Mouse (Mus musculus) macrophage (primary cell): ENCODE measurements at regions not wholly inside any gene's neighbourhood (a gene's known extent, or its start where the extent isn't known, plus 50 kb on each side); places are given as distances from the start of the nearest gene placed in this dataset.

ENCODE experiments used
- H3K27ac ChIP-seq: fragments of 350-480 bp; formaldehyde crosslinking; 2 replicates; pipeline ENCODE4 v1.9.0; 2021
- H3K36me3 ChIP-seq: fragments of 350-480 bp; formaldehyde crosslinking; 2 replicates; pipeline ENCODE4 v1.9.0; 2021; ENCODE audit errors: inconsistent target
- H3K4me3 ChIP-seq: fragments of 350-480 bp; formaldehyde crosslinking; 2 replicates; pipeline ENCODE4 v1.9.0; 2021; ENCODE audit errors: inconsistent target
- H3K79me2 ChIP-seq: fragments of 350-480 bp; formaldehyde crosslinking; 2 replicates; pipeline ENCODE4 v1.9.0; 2021; ENCODE audit errors: inconsistent target
- WGBS: methylation state at CpG from one replicate; pipeline ENCODE4 v1.1.7; 2026; ENCODE audit warnings: inconsistent platforms; ENCODE audit not compliant: missing documents; 5-methylcytosine and 5-hydroxymethylcytosine counted together

- H3K36me3 ChIP-seq, result no peaks in the 10 kb centered on the region
- H3K4me3 ChIP-seq, result no peak overlapping the region
- 42% methylated on average over 11 of the region's 11 CpGs for WGBS
- H3K27ac ChIP-seq, result no peak overlapping the region
- H3K79me2 ChIP-seq, result no peaks in the 10 kb centered on the region
Observed at GRCm38 (mm10) chr2:167878255-167878865, 53.5 kb upstream of the Ptpn1 start.

DNA sequence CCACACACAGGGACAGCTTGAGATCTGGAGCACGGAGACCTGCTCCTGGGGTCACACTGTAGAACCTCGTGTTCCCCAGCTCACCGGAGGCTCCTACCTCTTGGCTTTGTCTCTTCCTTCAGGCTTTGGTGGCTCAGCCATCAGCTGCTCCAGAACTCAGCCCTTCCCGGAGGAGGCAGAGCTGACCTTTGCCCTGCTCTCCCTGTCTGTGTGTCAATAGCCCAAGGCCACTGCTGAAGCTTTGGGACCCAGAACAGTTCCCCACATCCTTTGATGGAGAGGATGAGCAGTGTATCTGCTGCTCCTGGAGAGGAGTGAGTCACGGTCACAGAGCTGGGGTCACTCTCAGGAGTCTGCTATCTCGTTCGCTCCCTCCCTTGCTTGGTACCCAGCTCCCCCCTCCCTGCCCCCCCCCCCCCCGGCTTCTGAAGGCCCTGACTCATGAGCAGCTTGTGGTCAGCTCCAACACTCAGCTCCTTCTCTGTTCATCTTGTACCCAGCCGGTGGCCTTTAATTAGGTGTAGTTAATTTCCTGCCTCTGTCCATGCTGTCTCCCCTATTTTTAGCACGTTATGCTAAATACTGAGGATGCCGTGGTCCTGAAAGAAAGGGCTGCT lies 54.5 kb upstream of the Ptpn1 start:
- Histone ChIP-seq H3K4me3 (no peak overlapping the region), H3K36me3 (no peaks in the 10 kb centered on the region)
- WGBS, result 59% methylated on average over 7 of the region's 11 CpGs

GRCm38 (mm10) chr2:167872507-167872906 lies 59.4 kb upstream of the Ptpn1 start:
- no peaks in the 10 kb centered on the region for H3K79me2 ChIP-seq
- WGBS, result 98% methylated on average over 4 of the region's 4 CpGs
- no peaks in the 10 kb centered on the region for H3K36me3 ChIP-seq
- no peak overlapping the region for H3K4me3 ChIP-seq
- H3K27ac ChIP-seq, result no peak overlapping the region

More for the DNA sequence above, 54.5 kb upstream of the Ptpn1 start:
- H3K79me2 ChIP-seq, result no peaks in the 10 kb centered on the region
- no peak overlapping the region for H3K27ac ChIP-seq

DNA sequence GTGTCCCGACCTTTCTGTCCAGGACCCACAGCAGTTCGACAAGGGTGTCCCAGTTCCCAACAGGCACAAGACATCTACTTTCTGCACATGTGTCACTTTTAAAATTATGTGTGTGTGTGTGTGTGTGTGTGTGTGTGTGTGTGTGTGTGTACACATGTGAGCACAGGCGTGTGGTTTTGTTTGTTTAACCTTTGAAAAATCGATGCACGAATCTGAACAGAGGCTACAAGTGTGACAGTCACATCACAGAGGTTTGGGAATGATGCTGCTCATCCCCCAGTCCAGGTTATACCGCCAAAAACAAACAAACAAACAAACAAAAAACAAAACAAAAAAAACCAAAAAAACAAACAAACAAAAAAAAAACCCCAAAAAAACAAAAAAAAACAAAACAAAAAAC lies 61.7 kb upstream of the Ptpn1 start:
- Histone ChIP-seq H3K27ac (no peak overlapping the region), H3K36me3 (no peaks in the 10 kb centered on the region), H3K79me2 (no peaks in the 10 kb centered on the region), H3K4me3 (no peak overlapping the region)
- 98% methylated on average over 5 of the region's 6 CpGs for WGBS

DNA sequence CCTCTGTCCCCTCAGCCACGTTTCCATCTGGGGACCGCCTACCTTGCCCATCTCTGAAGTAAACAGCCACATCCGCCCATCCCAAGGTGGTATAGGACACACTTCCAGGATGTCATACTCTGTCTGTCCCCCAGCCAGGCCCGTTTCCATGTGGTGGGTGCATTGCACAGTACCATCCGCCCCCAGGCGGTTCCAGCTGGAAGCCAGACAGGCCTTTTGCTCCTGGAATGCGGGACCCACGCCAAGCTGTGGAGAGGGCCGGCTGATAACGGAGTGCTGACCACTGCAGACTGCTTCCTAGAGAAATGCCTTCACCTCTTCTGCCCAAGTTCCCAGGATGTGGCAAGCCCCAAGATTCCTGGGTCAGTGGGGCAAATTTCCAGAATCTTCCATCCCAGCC lies 65.1 kb upstream of the Ptpn1 start:
- Histone ChIP-seq H3K4me3 (no peak overlapping the region), H3K79me2 (no peaks in the 10 kb centered on the region), H3K27ac (no peak overlapping the region), H3K36me3 (no peaks in the 10 kb centered on the region)
- WGBS, result 96% methylated on average over 10 of the region's 10 CpGs

GRCm38 (mm10) chr2:167865525-167865924 lies 66.3 kb upstream of the Ptpn1 start:
- Histone ChIP-seq H3K27ac (no peak overlapping the region), H3K36me3 (no peaks in the 10 kb centered on the region), H3K4me3 (no peak overlapping the region), H3K79me2 (no peaks in the 10 kb centered on the region)
- 94% methylated on average over 3 of the region's 3 CpGs for WGBS

GRCm38 (mm10) chr2:167864672-167865071 lies 67.2 kb upstream of the Ptpn1 start:
- Histone ChIP-seq H3K36me3 (no peaks in the 10 kb centered on the region), H3K27ac (no peak overlapping the region), H3K79me2 (no peaks in the 10 kb centered on the region), H3K4me3 (no peak overlapping the region)
- WGBS, result 94% methylated on average over 7 of the region's 7 CpGs

DNA sequence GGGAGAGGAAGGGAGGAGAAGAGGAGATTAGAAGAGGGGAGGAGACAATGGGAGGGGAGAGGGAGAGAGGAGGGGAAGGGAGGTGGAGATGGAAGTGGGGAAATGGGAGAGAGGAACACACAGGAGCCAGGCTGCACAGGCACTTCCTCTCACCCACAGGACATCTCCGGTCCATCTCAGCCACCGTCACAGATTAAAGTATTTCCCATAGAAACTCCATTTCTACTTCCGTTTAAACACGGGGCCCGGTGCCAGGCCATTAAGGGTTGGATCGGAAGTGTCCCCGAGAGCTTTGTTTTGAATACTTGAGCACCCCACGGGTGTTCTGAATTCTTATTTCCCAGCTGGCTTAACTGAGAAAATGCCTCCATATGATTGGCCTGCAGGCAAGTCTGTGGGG lies 67.6 kb upstream of the Ptpn1 start:
- H3K4me3 ChIP-seq, result no peak overlapping the region
- H3K27ac ChIP-seq, result no peak overlapping the region
- H3K36me3 ChIP-seq, result no peaks in the 10 kb centered on the region
- no peaks in the 10 kb centered on the region for H3K79me2 ChIP-seq
- 6% methylated on average over 6 of the region's 8 CpGs for WGBS

DNA sequence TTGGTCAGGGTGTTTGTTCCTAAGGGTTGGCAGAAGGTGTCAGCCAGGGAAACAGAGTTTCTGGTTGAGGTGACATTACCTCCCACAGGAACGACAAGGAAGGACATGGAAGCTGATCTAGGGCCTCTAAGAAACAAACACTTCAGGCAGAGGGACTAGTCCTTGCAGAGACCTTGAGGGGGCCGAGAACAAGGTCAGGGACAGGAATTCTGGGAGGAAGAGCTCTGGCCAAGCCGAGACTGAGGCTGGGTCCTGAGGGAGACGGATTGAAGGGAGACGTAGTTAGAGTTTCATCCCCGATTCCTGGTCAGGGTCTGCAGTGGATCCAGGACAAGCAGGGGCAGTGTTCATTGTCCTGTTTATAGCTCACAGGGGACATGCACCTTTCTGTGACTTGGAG lies 68.2 kb upstream of the Ptpn1 start:
- Histone ChIP-seq H3K79me2 (no peaks in the 10 kb centered on the region), H3K4me3 (no peak overlapping the region), H3K36me3 (no peaks in the 10 kb centered on the region), H3K27ac (no peak overlapping the region)
- WGBS, result 90% methylated on average over 6 of the region's 6 CpGs

DNA sequence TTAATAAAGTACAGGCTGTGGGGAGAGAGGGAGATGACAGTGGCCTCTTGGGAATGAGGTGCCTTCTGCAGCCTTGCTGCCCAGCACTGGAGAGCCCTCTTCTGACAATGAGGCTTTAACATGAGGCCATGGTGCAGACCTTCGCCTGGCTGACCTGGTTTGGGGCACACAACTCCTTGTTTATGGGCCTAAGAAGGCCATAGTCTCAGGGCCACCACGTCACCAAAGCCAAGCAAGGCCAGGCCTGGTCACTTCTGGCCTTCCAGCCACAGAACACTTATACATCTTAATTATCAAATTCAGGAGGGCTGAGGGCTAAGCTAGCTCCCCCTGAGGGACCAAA lies 70.7 kb upstream of the Ptpn1 start:
- no peak overlapping the region for H3K4me3 ChIP-seq
- H3K79me2 ChIP-seq, result no peaks in the 10 kb centered on the region
- no peaks in the 10 kb centered on the region for H3K36me3 ChIP-seq
- 97% methylated on average over 2 of the region's 2 CpGs for WGBS
- no peak overlapping the region for H3K27ac ChIP-seq

- no peaks in the 10 kb centered on the region for H3K36me3 ChIP-seq
- H3K27ac ChIP-seq, result no peak overlapping the region
- 77% methylated on average over 10 of the region's 10 CpGs for WGBS
- H3K4me3 ChIP-seq, result no peak overlapping the region
- no peaks in the 10 kb centered on the region for H3K79me2 ChIP-seq
Observed at GRCm38 (mm10) chr2:167860457-167861177, 71.2 kb upstream of the Ptpn1 start.

- H3K4me3 ChIP-seq, result no peak overlapping the region
- H3K36me3 ChIP-seq, result no peaks in the 10 kb centered on the region
- 38% methylated on average over 10 of the region's 10 CpGs for WGBS
- H3K79me2 ChIP-seq, result no peaks in the 10 kb centered on the region
- no peak overlapping the region for H3K27ac ChIP-seq
Observed at GRCm38 (mm10) chr2:167859575-167859974, 72.3 kb upstream of the Ptpn1 start.

- no peaks in the 10 kb centered on the region for H3K36me3 ChIP-seq
- H3K27ac ChIP-seq, result no peak overlapping the region
- WGBS, result 98% methylated on average over 9 of the region's 10 CpGs
- H3K79me2 ChIP-seq, result no peaks in the 10 kb centered on the region
- no peak overlapping the region for H3K4me3 ChIP-seq
Observed at GRCm38 (mm10) chr2:167858346-167858745, 73.5 kb upstream of the Ptpn1 start.

DNA sequence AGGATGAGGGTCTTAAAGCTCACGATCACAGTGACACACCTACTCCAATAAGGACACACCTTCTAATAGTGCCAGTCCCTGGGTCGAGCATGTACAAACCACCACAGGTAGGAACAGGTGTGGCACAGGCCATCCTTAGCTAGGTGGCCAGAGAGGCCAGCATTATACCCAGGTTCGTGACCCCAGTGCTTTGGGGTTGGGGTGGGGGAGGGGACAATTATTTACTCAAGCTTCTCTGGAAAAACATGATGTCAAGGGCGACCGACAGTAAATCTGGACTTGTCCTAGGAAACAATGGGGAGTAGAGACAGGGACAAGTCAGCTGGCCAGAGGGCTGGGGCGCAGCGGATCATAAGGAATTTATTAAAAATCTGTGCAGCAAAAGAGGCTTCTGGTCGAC lies 73.9 kb upstream of the Ptpn1 start:
- Histone ChIP-seq H3K36me3 (no peaks in the 10 kb centered on the region), H3K27ac (no peak overlapping the region), H3K4me3 (no peak overlapping the region), H3K79me2 (no peaks in the 10 kb centered on the region)
- 93% methylated on average over 8 of the region's 8 CpGs for WGBS

- Histone ChIP-seq H3K4me3 (no peak overlapping the region), H3K79me2 (no peaks in the 10 kb centered on the region), H3K27ac (no peak overlapping the region), H3K36me3 (no peaks in the 10 kb centered on the region)
- 80% methylated on average over 8 of the region's 10 CpGs for WGBS
Observed at GRCm38 (mm10) chr2:167856920-167857475, 74.9 kb upstream of the Ptpn1 start.
